Mouse (Mus musculus): ENCODE results near the gene Tcf20. TPM values are rescaled to one million over a fixed set of nuclear protein-coding genes. Genes with fewer than 3 reads are reported as not detected.

The Tcf20 gene
- polyA plus RNA-seq, 2 experiments, result 14.6 to 28.9 TPM

- 0 out of 2 replicates have a peak overlapping the region, but pooled peaks have one; percentile 13 for H3K27ac ChIP-seq (replicated peaks; ENCODE audit: low read depth, low read length)
- no peak for TF ChIP-seq POLR2A (IDR thresholded peaks at IDR 0.05; ENCODE audit: borderline replicate concordance, extremely low read depth, insufficient read depth, insufficient read length)
- no peaks in the 10 kb centered on the region for H3K9me3 ChIP-seq (ENCODE audit: control insufficient read depth, low read length)
- H3K4me1 ChIP-seq (ENCODE audit: control insufficient read depth, insufficient read depth, low read length), result peaks cover 14% of the 10 kb centered on the region
- no peak overlapping the region for H3K9ac ChIP-seq (ENCODE audit: low read depth, low read length, severe bottlenecking)
- no peak overlapping the region for H3K4me3 ChIP-seq (replicated peaks; ENCODE audit: low read length)
- no peaks in the 10 kb centered on the region for H3K27me3 ChIP-seq (ENCODE audit: control insufficient read depth, insufficient read depth, low read length)
- ATAC-seq (ENCODE audit: low FRiP score, low read depth) (peak; percentile 49; the same call in 1 of the 2 replicates), DNase-seq (ENCODE audit: low spot score) (no peak)
- no peak overlapping the region for H3K4me2 ChIP-seq (replicated peaks; ENCODE audit: low read depth, low read length, severe bottlenecking)
- 51% methylated on average over 7 of the region's 7 CpGs for WGBS
- no peaks in the 10 kb centered on the region for H3K36me3 ChIP-seq (ENCODE audit: control insufficient read depth, insufficient read depth, low read length)
Observed at GRCm38 (mm10) chr15:82906574-82907061, 81.1 kb downstream of the Tcf20 start.

GRCm38 (mm10) chr15:82905431-82906395 is 82.0 kb downstream of the Tcf20 start:
- peaks cover 17% of the 10 kb centered on the region; the same call in 1 of the 2 replicates for H3K4me1 ChIP-seq (ENCODE audit: control insufficient read depth, insufficient read depth, low read length)
- DNase-seq (ENCODE audit: low spot score) (no peak), ATAC-seq (ENCODE audit: low FRiP score, low read depth) (no peak)
- no peak overlapping the region for H3K27ac ChIP-seq (replicated peaks; ENCODE audit: low read depth, low read length)
- H3K4me3 ChIP-seq (replicated peaks; ENCODE audit: low read length), result no peak overlapping the region
- WGBS, result 77% methylated on average over 8 of the region's 8 CpGs
- no peak overlapping the region for H3K9ac ChIP-seq (ENCODE audit: low read depth, low read length, severe bottlenecking)
- no peaks in the 10 kb centered on the region for H3K27me3 ChIP-seq (ENCODE audit: control insufficient read depth, insufficient read depth, low read length)
- H3K9me3 ChIP-seq (ENCODE audit: control insufficient read depth, low read length), result no peaks in the 10 kb centered on the region
- no peak for TF ChIP-seq POLR2A (IDR thresholded peaks at IDR 0.05; ENCODE audit: borderline replicate concordance, extremely low read depth, insufficient read depth, insufficient read length)
- H3K4me2 ChIP-seq (replicated peaks; ENCODE audit: low read depth, low read length, severe bottlenecking), result no peak overlapping the region
- H3K36me3 ChIP-seq (ENCODE audit: control insufficient read depth, insufficient read depth, low read length), result no peaks in the 10 kb centered on the region

GRCm38 (mm10) chr15:82904526-82904925 is 83.1 kb downstream of the Tcf20 start:
- ATAC-seq (ENCODE audit: low FRiP score, low read depth), result no peak

GRCm38 (mm10) chr15:82902521-82902920 is 85.2 kb downstream of the Tcf20 start:
- Histone ChIP-seq H3K4me1 (ENCODE audit: control insufficient read depth, insufficient read depth, low read length) (peaks cover 29% of the 10 kb centered on the region), H3K9me3 (ENCODE audit: control insufficient read depth, low read length) (no peaks in the 10 kb centered on the region), H3K4me3 (replicated peaks; ENCODE audit: low read length) (no peak overlapping the region), H3K36me3 (ENCODE audit: control insufficient read depth, insufficient read depth, low read length) (no peaks in the 10 kb centered on the region), H3K9ac (ENCODE audit: low read depth, low read length, severe bottlenecking) (no peak overlapping the region), H3K27ac (replicated peaks; ENCODE audit: low read depth, low read length) (no peak overlapping the region), H3K27me3 (ENCODE audit: control insufficient read depth, insufficient read depth, low read length) (no peaks in the 10 kb centered on the region), H3K4me2 (replicated peaks; ENCODE audit: low read depth, low read length, severe bottlenecking) (no peak overlapping the region)
- no peak for DNase-seq (ENCODE audit: low spot score)
- ATAC-seq (ENCODE audit: low FRiP score, low read depth), result no peak
- whole genome bisulfite sequencing, result 47% methylated on average over 4 of the region's 4 CpGs
- no peak for TF ChIP-seq POLR2A (IDR thresholded peaks at IDR 0.05; ENCODE audit: borderline replicate concordance, extremely low read depth, insufficient read depth, insufficient read length)

More at GRCm38 (mm10) chr15:82904526-82904925, 83.1 kb downstream of the Tcf20 start:
- 61% methylated on average over 7 of the region's 7 CpGs for WGBS
- H3K4me1 ChIP-seq (ENCODE audit: control insufficient read depth, insufficient read depth, low read length), result peaks cover 22% of the 10 kb centered on the region; the same call in 1 of the 2 replicates
- TF ChIP-seq POLR2A (IDR thresholded peaks at IDR 0.05; ENCODE audit: borderline replicate concordance, extremely low read depth, insufficient read depth, insufficient read length), result no peak
- no peaks in the 10 kb centered on the region for H3K27me3 ChIP-seq (ENCODE audit: control insufficient read depth, insufficient read depth, low read length)
- no peaks in the 10 kb centered on the region for H3K9me3 ChIP-seq (ENCODE audit: control insufficient read depth, low read length)
- no peak for DNase-seq (ENCODE audit: low spot score)
- H3K27ac ChIP-seq (replicated peaks; ENCODE audit: low read depth, low read length), result no peak overlapping the region
- H3K9ac ChIP-seq (ENCODE audit: low read depth, low read length, severe bottlenecking), result no peak overlapping the region
- H3K4me3 ChIP-seq (replicated peaks; ENCODE audit: low read length), result no peak overlapping the region
- H3K4me2 ChIP-seq (replicated peaks; ENCODE audit: low read depth, low read length, severe bottlenecking), result no peak overlapping the region
- H3K36me3 ChIP-seq (ENCODE audit: control insufficient read depth, insufficient read depth, low read length), result no peaks in the 10 kb centered on the region

DNA sequence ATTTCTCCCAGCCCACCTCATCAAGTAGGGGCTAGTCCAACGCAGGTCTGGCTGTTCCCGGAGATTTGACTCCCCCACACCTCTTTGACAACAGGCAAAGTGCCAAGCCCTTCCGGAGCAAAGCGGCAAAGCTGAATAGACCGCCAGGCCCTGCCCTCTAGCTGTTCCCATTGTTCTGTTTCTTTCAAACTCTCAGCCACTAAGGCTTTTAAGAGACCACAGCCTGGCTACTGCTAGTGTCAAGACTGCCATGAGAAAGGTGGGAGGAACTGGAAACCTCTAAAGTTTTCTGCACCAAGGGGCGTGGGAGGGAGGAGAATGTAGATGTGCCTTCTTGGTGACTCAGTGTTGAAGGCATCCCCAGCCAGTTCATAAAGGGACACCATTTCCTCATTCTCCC is 86.4 kb downstream of the Tcf20 start:
- Histone ChIP-seq H3K27me3 (ENCODE audit: control insufficient read depth, insufficient read depth, low read length) (no peaks in the 10 kb centered on the region), H3K27ac (replicated peaks; ENCODE audit: low read depth, low read length) (no peak overlapping the region), H3K4me2 (replicated peaks; ENCODE audit: low read depth, low read length, severe bottlenecking) (0 out of 2 replicates have a peak overlapping the region, but pooled peaks have one; percentile 10), H3K4me1 (ENCODE audit: control insufficient read depth, insufficient read depth, low read length) (peaks cover 26% of the 10 kb centered on the region), H3K36me3 (ENCODE audit: control insufficient read depth, insufficient read depth, low read length) (no peaks in the 10 kb centered on the region), H3K4me3 (replicated peaks; ENCODE audit: low read length) (no peak overlapping the region), H3K9me3 (ENCODE audit: control insufficient read depth, low read length) (no peaks in the 10 kb centered on the region), H3K9ac (ENCODE audit: low read depth, low read length, severe bottlenecking) (no peak overlapping the region)
- no peak for TF ChIP-seq POLR2A (IDR thresholded peaks at IDR 0.05; ENCODE audit: borderline replicate concordance, extremely low read depth, insufficient read depth, insufficient read length)
- no peak for ATAC-seq (ENCODE audit: low FRiP score, low read depth)
- 13% methylated on average over 6 of the region's 6 CpGs for WGBS
- no peak for DNase-seq (ENCODE audit: low spot score)

All from limb, embryonic 14.5 days (tissue).